Mouse (Mus musculus): Measurements from ENCODE around the gene Commd1.

Gene Commd1

GRCm38 (mm10) chr11:22937716-22938316, 44.4 kb downstream of the Commd1 start:
- DNase-seq: no peak

- no peak for DNase-seq
These were observed 45.6 kb downstream of the Commd1 start for GRCm38 (mm10) chr11:22936446-22937125.

GRCm38 (mm10) chr11:22932167-22932566, 50.0 kb downstream of the Commd1 start:
- no peak for DNase-seq

GRCm38 (mm10) chr11:22931320-22931905, 50.8 kb downstream of the Commd1 start:
- DNase-seq: no peak

GRCm38 (mm10) chr11:22930129-22930528, 52.1 kb downstream of the Commd1 start:
- no peak for DNase-seq

GRCm38 (mm10) chr11:22928586-22929169, 53.5 kb downstream of the Commd1 start:
- no peak for DNase-seq

GRCm38 (mm10) chr11:22923606-22924005, 58.6 kb downstream of the Commd1 start:
- DNase-seq: no peak

GRCm38 (mm10) chr11:22922546-22922945, 59.6 kb downstream of the Commd1 start:
- DNase-seq: no peak

- no peak for DNase-seq
These were observed 62.8 kb downstream of the Commd1 start for GRCm38 (mm10) chr11:22919336-22919735.

- DNase-seq: peak; percentile 26
These were observed 64.4 kb downstream of the Commd1 start for GRCm38 (mm10) chr11:22917786-22918185.

GRCm38 (mm10) chr11:22913744-22914143, 68.4 kb downstream of the Commd1 start:
- peak; percentile 36 for DNase-seq

GRCm38 (mm10) chr11:22911831-22912230, 70.4 kb downstream of the Commd1 start:
- DNase-seq: no peak

- DNase-seq: no peak
These were observed 75.7 kb downstream of the Commd1 start for GRCm38 (mm10) chr11:22906453-22906865.

- no peak for DNase-seq
These were observed 79.3 kb downstream of the Commd1 start for GRCm38 (mm10) chr11:22902923-22903322.

GRCm38 (mm10) chr11:22900041-22900440, 82.1 kb downstream of the Commd1 start:
- no peak for DNase-seq

- no peak for DNase-seq
These were observed 84.5 kb downstream of the Commd1 start for GRCm38 (mm10) chr11:22897642-22898041.

- DNase-seq: no peak
These were observed 85.1 kb downstream of the Commd1 start for GRCm38 (mm10) chr11:22897127-22897526.

- no peak for DNase-seq
These were observed 89.1 kb downstream of the Commd1 start for GRCm38 (mm10) chr11:22893075-22893474.

GRCm38 (mm10) chr11:22892466-22892865, 89.7 kb downstream of the Commd1 start:
- DNase-seq: no peak

- peak; percentile 12 for DNase-seq
These were observed 90.3 kb downstream of the Commd1 start for GRCm38 (mm10) chr11:22891876-22892275.

GRCm38 (mm10) chr11:22891242-22891641, 90.9 kb downstream of the Commd1 start:
- DNase-seq: no peak

GRCm38 (mm10) chr11:22889224-22889623, 93.0 kb downstream of the Commd1 start:
- no peak for DNase-seq

- no peak for DNase-seq
These were observed 95.2 kb downstream of the Commd1 start for GRCm38 (mm10) chr11:22886991-22887390.

GRCm38 (mm10) chr11:22885350-22885749, 96.8 kb downstream of the Commd1 start:
- DNase-seq: no peak
